Mouse (Mus musculus) kidney, postnatal 10 days (tissue): Measurements from ENCODE around the gene Fpgt.

Experiments
- DNase-seq: peaks from one replicate; pipeline ENCODE4 v3.0.0; 2021; ENCODE audit warnings: mixed read lengths

The Fpgt gene

GRCm38 (mm10) chr3:155093116-155093956, at the start of gene Fpgt, which contains the start of gene Lrriq3:
Fpgt (minus strand) TSS chr3:155093403.
Lrriq3 (plus strand) TSS chr3:155093434.
- DNase-seq, result peak; percentile 94

DNA sequence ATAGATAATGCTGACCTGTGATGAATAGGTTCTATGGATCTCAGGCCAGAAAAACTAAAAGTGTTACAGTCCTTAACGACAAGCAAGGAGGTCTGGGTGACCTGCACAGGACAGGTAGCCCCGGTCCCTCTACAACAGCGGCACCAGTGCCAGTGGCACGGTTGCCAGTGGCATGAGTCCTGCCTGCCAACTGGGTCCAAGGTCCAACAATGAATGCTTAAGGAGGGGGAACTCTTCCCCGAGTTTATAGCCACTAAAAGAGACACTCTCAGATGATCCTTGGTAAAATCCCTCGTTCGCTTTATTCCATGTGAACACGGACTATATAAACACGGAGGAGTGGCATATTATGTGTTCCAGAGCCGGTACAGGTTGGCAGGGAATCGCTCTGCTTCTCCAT, 47.8 kb upstream of the Fpgt start:
- DNase-seq, result no peak

- DNase-seq, result no peak
Observed at GRCm38 (mm10) chr3:155137737-155138136, 44.5 kb upstream of the Fpgt start.

DNA sequence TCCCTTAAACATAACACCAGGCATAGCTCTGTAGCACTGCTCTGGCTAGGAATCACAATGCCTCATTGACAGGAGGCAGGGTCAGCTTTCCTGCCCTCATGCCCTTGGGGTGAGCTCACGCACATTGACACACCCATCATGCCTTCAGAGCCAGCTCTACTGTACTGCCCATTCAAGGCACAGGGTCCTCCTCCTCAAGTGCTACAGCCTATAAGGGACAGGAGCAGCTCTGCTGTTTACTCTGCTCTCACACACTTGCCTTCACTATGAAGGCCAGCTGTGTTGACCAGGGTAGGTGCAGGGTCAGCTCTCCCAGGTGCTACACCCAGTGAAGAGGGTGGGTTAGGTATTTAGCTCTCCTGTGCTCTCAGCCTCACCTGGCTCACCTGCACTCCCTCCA, 12.8 kb upstream of the Fpgt start:
- no peak for DNase-seq

DNA sequence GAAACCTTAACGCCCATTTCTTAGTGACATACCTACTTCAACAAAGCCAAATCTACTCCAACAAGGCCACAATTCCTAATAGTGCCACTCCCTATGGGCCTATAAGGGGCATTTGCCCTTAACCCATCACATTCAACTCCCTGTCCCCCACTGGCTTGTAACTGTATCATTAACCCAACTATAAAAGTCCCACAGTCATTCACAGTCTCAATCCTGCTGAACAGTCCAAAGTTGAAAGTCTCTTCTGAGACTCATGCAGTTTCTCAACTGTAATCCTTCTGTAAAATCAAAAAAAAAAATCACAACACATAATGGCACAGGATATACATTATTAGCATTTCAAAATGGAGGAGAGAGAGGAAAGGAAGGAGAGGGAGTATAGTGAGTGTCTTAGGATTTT, 6.1 kb upstream of the Fpgt start:
- no peak for DNase-seq

- DNase-seq, result no peak
Observed at GRCm38 (mm10) chr3:155092081-155092480, 1.1 kb downstream of the Fpgt start.

- no peak for DNase-seq
Observed at GRCm38 (mm10) chr3:155077908-155078307, 15.3 kb downstream of the Fpgt start.

DNA sequence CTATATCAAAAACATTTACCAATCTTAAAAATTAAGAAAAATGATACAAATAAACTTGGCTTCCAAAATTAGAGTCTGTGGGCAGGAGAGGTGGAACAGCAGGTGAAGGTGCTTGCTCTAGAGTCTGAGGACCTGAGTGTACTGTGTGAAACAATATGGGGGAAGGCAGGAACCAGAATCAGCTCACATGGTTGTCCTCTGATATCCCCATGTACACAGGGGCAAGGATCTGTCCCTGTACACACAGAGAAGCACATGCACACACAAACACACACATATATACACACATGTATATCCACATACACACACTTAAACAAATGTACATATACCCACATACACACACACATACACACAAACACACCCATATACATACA, 33.8 kb downstream of the Fpgt start:
- DNase-seq, result no peak

- no peak for DNase-seq
Observed at GRCm38 (mm10) chr3:155058800-155059448, 34.3 kb downstream of the Fpgt start.

- DNase-seq, result no peak
Observed at GRCm38 (mm10) chr3:155057566-155057965, 35.6 kb downstream of the Fpgt start.

DNA sequence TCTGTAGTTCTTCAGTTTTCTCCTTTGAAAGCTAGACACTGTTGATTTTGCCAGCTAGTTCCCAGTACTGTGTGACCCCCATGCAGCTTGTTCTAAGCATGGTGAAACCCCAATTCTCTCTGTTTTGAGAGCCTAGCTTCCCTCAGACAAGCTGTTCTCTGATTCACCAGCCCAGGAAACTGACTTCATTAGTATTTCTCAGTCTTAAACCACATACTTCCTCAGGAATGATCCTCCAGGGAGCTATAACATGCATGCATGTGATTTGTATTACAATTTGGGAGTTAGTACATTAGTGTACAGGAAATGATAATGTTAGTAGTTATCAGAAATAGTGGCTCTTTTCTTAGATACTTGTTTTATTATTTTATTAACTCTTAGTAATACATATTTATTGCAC, 36.6 kb downstream of the Fpgt start:
- DNase-seq, result no peak

DNA sequence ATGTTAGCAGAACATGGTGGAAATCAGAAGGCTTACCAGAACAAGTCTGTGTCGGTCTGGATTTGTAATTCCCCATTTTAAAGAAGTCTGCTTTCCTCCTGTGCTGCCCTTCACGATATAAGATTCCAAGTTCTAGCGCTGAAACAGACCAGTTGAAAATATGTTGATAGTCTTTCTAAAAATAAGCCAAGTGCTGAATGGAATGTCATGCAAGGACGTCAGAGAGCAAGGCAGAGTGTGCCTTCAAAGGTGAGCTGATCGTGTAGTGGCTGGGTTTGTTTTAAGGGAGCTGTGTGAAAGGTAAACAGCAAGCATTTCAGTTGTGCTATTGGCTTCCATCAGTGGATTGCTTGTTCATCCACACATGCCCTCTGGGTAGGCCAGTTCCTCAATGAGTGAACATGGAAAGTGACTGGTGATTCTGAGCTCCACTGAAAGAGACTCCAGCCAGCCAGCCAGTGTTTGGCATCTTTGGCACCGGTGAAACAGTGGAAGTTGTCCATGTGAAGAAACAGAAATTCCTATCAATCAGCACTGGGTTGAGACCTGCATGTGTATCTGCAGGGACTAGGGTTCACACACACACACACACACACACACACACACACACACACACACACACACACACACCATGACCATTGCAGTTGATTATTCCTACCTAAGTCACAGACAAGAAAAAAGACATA, 37.8 kb downstream of the Fpgt start, which contains the start of gene Tnni3k:
TSS of gene Tnni3k (minus strand) at position 177 of the 686 bp plus-strand sequence.
- DNase-seq, result no peak

DNA sequence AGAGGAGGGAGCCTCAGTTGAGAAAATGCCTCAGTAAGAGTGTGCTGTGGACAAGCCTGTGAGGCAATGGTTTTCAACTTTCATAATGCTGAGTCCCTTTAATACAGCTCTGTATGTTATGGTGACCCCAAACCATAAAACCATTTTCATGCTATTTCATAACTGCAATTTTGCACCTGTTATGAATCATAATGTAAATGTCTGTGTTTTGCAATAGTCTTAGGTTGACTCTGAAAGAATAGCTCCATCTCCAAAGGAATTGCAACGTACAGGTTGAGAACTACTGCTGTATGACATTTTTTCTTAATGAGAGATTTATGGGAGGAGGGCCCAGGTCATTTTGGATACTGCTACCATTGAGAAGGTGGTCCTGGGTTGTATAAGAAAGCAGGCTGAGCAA, 40.0 kb downstream of the Fpgt start:
- DNase-seq, result no peak

GRCm38 (mm10) chr3:155052021-155052420, 41.2 kb downstream of the Fpgt start:
- DNase-seq, result no peak

GRCm38 (mm10) chr3:155039012-155039836, 54.0 kb downstream of the Fpgt start:
- no peak for DNase-seq
